Mouse (Mus musculus) ES-E14 (cell line): ENCODE measurements around the gene Mum1.

Experiments used
- CHD2 ChIP-seq: IDR thresholded peaks from 2 replicates; pipeline ENCODE4 v1.6.1; 2014; ENCODE audit warnings: mild to moderate bottlenecking, low read depth, low read length, inconsistent platforms
- MAFK ChIP-seq: IDR thresholded peaks from 2 replicates; pipeline ENCODE4 v1.6.1; 2014; ENCODE audit warnings: mild to moderate bottlenecking, low read depth, low read length, inconsistent platforms; ENCODE audit not compliant: insufficient read depth
- ZC3H11A ChIP-seq: IDR thresholded peaks from 2 replicates; pipeline ENCODE4 v1.6.1; 2012; ENCODE audit warnings: low read depth, mild to moderate bottlenecking, inconsistent platforms, low read length, borderline replicate concordance

DNA sequence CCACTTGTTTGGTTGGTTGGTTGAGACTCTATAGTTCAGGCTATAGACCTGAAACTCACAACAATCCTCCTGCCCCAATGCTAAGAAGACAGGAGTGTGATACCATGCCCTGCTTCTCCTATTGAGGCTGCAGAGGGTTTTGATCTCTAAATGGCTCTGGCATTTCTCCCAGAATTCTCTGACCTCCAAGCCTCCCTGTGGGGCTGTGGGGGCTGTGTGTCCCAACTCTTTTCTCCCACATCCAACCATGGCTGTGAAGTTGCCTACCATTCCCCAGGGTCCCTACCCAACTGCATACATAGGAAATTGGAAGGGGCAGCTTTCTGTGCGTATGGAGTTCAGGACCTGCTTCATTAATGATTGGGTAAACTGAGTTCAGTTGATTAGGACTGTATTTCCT is 30.1 kb upstream of the Mum1 start:
- TF ChIP-seq ZC3H11A (no peak), MAFK (no peak), CHD2 (no peak)
